In the genomic region with DNA sequence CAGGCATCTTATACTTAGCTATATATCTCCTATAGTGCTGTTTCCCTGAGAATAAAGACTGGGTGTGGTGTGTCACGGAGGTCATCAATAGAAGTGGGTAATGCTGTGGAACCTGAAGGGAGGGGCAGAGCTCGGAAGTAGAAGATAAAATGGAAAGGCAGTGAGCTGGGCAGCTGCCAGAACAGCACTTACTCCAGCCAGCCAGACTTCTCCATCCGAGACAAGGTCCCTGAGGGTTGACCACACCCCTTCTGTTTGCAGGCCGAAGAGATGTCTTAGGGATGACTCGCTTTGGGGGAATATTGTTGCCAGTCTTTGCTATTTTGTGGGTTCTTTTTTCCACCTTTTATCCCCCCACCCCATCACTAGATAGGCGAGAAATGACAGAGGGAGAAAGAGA, we compare ENCODE assay signal across 12 mouse cellular contexts. TPM values are rescaled to one million over a fixed set of nuclear protein-coding genes. Genes with fewer than 3 reads are reported as not detected.
DNase-seq lines count a peak whose midpoint lies in the region.
"Had no signal": no experiment of that assay in that cellular context is flagged by ENCODE, and none has a peak within 500 bp of the region (broad histone marks: within the 10 kb centered on the region; RNA-seq: fewer than 3 reads in every experiment).

No protein-coding gene starts in this region.

- DNase-seq in cerebellum, postnatal 10 days: peak; percentile 31 to 41
- DNase-seq in cerebellum, adult 8-10 months: no peak
- DNase-seq in lung, postnatal 14 days: peak; percentile 12
- no peak for DNase-seq in lung, postnatal 25 days (ENCODE audit: low spot score)
- DNase-seq in heart, embryonic 10.5 days (ENCODE audit: low spot score): no peak
- peak; percentile 49 for DNase-seq in skeletal muscle tissue, adult 2 months (ENCODE audit: low read depth, low spot score)
- no peak for DNase-seq in spleen, postnatal 36 days (ENCODE audit: low spot score in 2 of 2)
- no peak for DNase-seq in retina, embryonic 14.5 days (ENCODE audit: low spot score)
- DNase-seq: adrenal gland, adult 2 months; retina, postnatal 1 day had no signal

- 0 out of 2 replicates have a peak overlapping the region, but pooled peaks have one; percentile 2 for H3K27ac ChIP-seq in heart, embryonic 10.5 days

- H3K9me3 ChIP-seq in heart, embryonic 10.5 days: no peaks in the 10 kb centered on the region
- H3K9me3 ChIP-seq: megakaryocyte, embryonic 14.5 days had no signal

- no peaks in the 10 kb centered on the region for H3K27me3 ChIP-seq in heart, embryonic 10.5 days (ENCODE audit: insufficient read depth, poor library complexity, severe bottlenecking)
- H3K27me3 ChIP-seq: megakaryocyte, embryonic 14.5 days; Patski had no signal

- H3K36me3 ChIP-seq in heart, embryonic 10.5 days: no peaks in the 10 kb centered on the region

- H3K4me3 ChIP-seq in heart, embryonic 10.5 days: no peak overlapping the region
- H3K4me3 ChIP-seq: megakaryocyte, embryonic 14.5 days had no signal

- 23% methylated on average over 6 of the region's 6 CpGs for WGBS in heart, embryonic 10.5 days

- peaks cover 10% of the 10 kb centered on the region; the same call in 1 of the 2 replicates for H3K4me1 ChIP-seq in heart, embryonic 10.5 days
- H3K4me1 ChIP-seq: megakaryocyte, embryonic 14.5 days had no signal

RNA-seq across cellular contexts. Expression of gene Akap12, which starts 11.9 kb away (rescaled TPM):
- polyA plus RNA-seq in heart, embryonic 10.5 days (2016; fragmentation: Nextera tagmentation; extraction: Ambion mirVana): 49.6 and 60.0 TPM in 2 replicates

Comparison
In these comparisons a context has a peak if more than half of its experiments do, and no peak if none do; other contexts are left out.
1. DNase-seq: peak in cerebellum, postnatal 10 days (2 of 2), lung, postnatal 14 days (single experiment) and skeletal muscle tissue, adult 2 months (single experiment); none in cerebellum, adult 8-10 months (single experiment), lung, postnatal 25 days (single experiment), heart, embryonic 10.5 days (single experiment), spleen, postnatal 36 days (0 of 2) and retina, embryonic 14.5 days (single experiment).